Mouse (Mus musculus) C2C12 (cell line): ENCODE data around the gene Best2.

Source experiments
- CEBPB ChIP-seq: IDR thresholded peaks from one replicate; pipeline ENCODE4 v1.6.1; 2011; ENCODE audit warnings: low read depth, mild to moderate bottlenecking, control low read depth, moderate library complexity
- CTCF ChIP-seq: IDR thresholded peaks from one replicate; pipeline ENCODE4 v1.5.1; 2011; ENCODE audit not compliant: control insufficient read depth, insufficient read depth, insufficient read length
- MAX ChIP-seq: IDR thresholded peaks from one replicate; pipeline ENCODE4 v1.6.1; 2011; ENCODE audit warnings: mild to moderate bottlenecking, control low read depth
- MYOD1 ChIP-seq: IDR thresholded peaks from one replicate; pipeline ENCODE4 v1.6.1; 2011; ENCODE audit warnings: low read depth; ENCODE audit not compliant: control insufficient read depth, insufficient read length
- MYOG ChIP-seq: IDR thresholded peaks from one replicate; pipeline ENCODE4 v1.6.1; 2011; ENCODE audit not compliant: control insufficient read depth, insufficient read length; ENCODE audit errors: extremely low read depth
- USF1 ChIP-seq: IDR thresholded peaks from one replicate; pipeline ENCODE4 v1.6.1; 2011; ENCODE audit warnings: low read depth, mild to moderate bottlenecking, control low read depth, moderate library complexity

DNA sequence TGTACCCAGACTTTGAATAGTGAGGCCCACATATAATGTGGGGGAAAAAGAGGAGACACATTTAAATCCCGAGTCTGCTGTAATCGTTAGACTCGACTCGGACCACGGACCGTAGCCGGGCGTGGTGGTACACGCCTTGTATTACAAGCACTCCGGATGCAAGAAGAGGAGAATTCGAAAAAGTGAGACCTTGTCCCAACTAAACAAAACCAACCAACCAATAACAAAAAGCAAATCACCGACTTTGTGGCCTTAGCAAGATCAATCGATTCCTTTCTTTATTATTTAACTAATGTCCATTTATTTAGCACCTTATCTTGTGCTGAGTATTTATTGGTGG, 13.2 kb upstream of the Best2 start:
- TF ChIP-seq CTCF (no peak), USF1 (no peak), MAX (no peak), MYOG (no peak), CEBPB (no peak), MYOD1 (no peak)
